Mouse (Mus musculus): Measurements from ENCODE around the gene Itfg2. TPM values are rescaled to one million over a fixed set of nuclear protein-coding genes. Genes with fewer than 3 reads are reported as not detected.
"Not testable (repeated sequence)": the region's sequence is repeated elsewhere in the genome, so short reads cannot be mapped to it uniquely, and the experiment has no call there.

The Itfg2 gene
- total RNA-seq, 2 experiments from 2014 or later, result 16.7 to 17.9 TPM

- intact Hi-C loops (cut with DNase I), result no loop called here
These were observed 27.0 kb downstream of the Itfg2 start for GRCm38 (mm10) chr6:128397574-128398261.

GRCm38 (mm10) chr6:128390683-128391082 lies 34.0 kb downstream of the Itfg2 start:
- DNase-seq, result no peak

More at GRCm38 (mm10) chr6:128397574-128398261, 27.0 kb downstream of the Itfg2 start:
- DNase-seq, result no peak

GRCm38 (mm10) chr6:128389185-128389584 lies 35.5 kb downstream of the Itfg2 start:
- DNase-seq, result no peak
- intact Hi-C loops (cut with DNase I), result no loop called here

More at GRCm38 (mm10) chr6:128390683-128391082, 34.0 kb downstream of the Itfg2 start:
- intact Hi-C loops (cut with DNase I), result no loop called here

- no peak for DNase-seq
- intact Hi-C loops (cut with DNase I), result no loop called here
These were observed 39.7 kb downstream of the Itfg2 start for GRCm38 (mm10) chr6:128385026-128385425.

- intact Hi-C loops (cut with DNase I), result no loop called here
- no peak for DNase-seq
These were observed 41.0 kb downstream of the Itfg2 start for GRCm38 (mm10) chr6:128383752-128384151.

- intact Hi-C loops (cut with DNase I), result no loop called here
- no peak for DNase-seq
These were observed 43.5 kb downstream of the Itfg2 start for GRCm38 (mm10) chr6:128381254-128381653.

GRCm38 (mm10) chr6:128380594-128381167 lies 44.0 kb downstream of the Itfg2 start:
- not testable (repeated sequence) for DNase-seq
- intact Hi-C loops (cut with DNase I), result loop anchor here (1.0 kb wide), 1 partner anchor 30 kb away; no protein-coding TSS in a partner anchor

GRCm38 (mm10) chr6:128379636-128380035 lies 45.1 kb downstream of the Itfg2 start:
- no peak for DNase-seq
- intact Hi-C loops (cut with DNase I), result loop anchor here (1.0 kb wide), 1 partner anchor 31 kb away; no protein-coding TSS in a partner anchor

- no peak for DNase-seq
- intact Hi-C loops (cut with DNase I), result no loop called here
These were observed 48.2 kb downstream of the Itfg2 start for GRCm38 (mm10) chr6:128376371-128377085.

GRCm38 (mm10) chr6:128375192-128375591 lies 49.5 kb downstream of the Itfg2 start, which contains the start of the genes Tex52 and Gm44596:
TSS of gene Tex52 (plus strand) at chr6:128375456.
TSS of gene Gm44596 (plus strand) at chr6:128375503.
- intact Hi-C loops (cut with DNase I), result no loop called here
- DNase-seq, result peak; percentile 17 to 25

GRCm38 (mm10) chr6:128370040-128370439 lies 54.7 kb downstream of the Itfg2 start:
- intact Hi-C loops (cut with DNase I), result no loop called here
- no peak for DNase-seq

GRCm38 (mm10) chr6:128366466-128366865 lies 58.3 kb downstream of the Itfg2 start:
- DNase-seq, result no peak
- intact Hi-C loops (cut with DNase I), result no loop called here

- no peak for DNase-seq
- intact Hi-C loops (cut with DNase I), result no loop called here
These were observed 60.0 kb downstream of the Itfg2 start for GRCm38 (mm10) chr6:128364721-128365120.

GRCm38 (mm10) chr6:128363007-128363825 lies 61.5 kb downstream of the Itfg2 start:
- peak in 1 of 2 experiments; percentile 11 for DNase-seq
- intact Hi-C loops (cut with DNase I), result no loop called here

GRCm38 (mm10) chr6:128362381-128363006 lies 62.2 kb downstream of the Itfg2 start, which contains the start of the genes Rhno1 and Foxm1:
TSS of gene Rhno1 (minus strand) at chr6:128362911.
TSS of gene Foxm1 (plus strand) at chr6:128362967.
- intact Hi-C loops (cut with DNase I), result no loop called here

GRCm38 (mm10) chr6:128361901-128362300 lies 62.8 kb downstream of the Itfg2 start:
- DNase-seq, result no peak
- intact Hi-C loops (cut with DNase I), result no loop called here

More at GRCm38 (mm10) chr6:128362381-128363006, 62.2 kb downstream of the Itfg2 start, which contains the start of the genes Rhno1 and Foxm1:
- DNase-seq, result peak; percentile 84 to 88
